Mouse (Mus musculus): ENCODE measurements around the gene Cmc2. TPM values are rescaled to one million over a fixed set of nuclear protein-coding genes. Genes with fewer than 3 reads are reported as not detected.

Gene Cmc2
- polyA plus RNA-seq (2015; fragmentation: Nextera tagmentation; extraction: Ambion mirVana) = 25.7 and 27.3 TPM in 2 replicates

- no peaks in the 10 kb centered on the region for H3K9me3 ChIP-seq (replicated peaks; ENCODE audit: control insufficient read depth, low read length, poor library complexity, severe bottlenecking)
- no peaks in the 10 kb centered on the region for H3K27me3 ChIP-seq (ENCODE audit: control insufficient read depth, insufficient read depth, low read depth, low read length)
- peak; percentile 97 for ATAC-seq
- H3K4me1 ChIP-seq (ENCODE audit: control insufficient read depth, insufficient read depth, low read length) = peaks cover 10% of the 10 kb centered on the region
- H3K4me3 ChIP-seq (ENCODE audit: low read depth, low read length) = peak within 1 kb of the TSS; percentile 86
- peak within 1 kb of the TSS; percentile 81 for H3K27ac ChIP-seq (ENCODE audit: low read length)
- WGBS = under 1% methylated on average over 55 of the region's 57 CpGs
- H3K36me3 ChIP-seq (ENCODE audit: control insufficient read depth, insufficient read depth, low read length) = no peaks in the 10 kb centered on the region
- H3K4me2 ChIP-seq (ENCODE audit: low read length) = peak within 1 kb of the TSS; percentile 81
- H3K9ac ChIP-seq (ENCODE audit: low read depth, low read length) = peak within 1 kb of the TSS; percentile 74
Observed at GRCm38 (mm10) chr8:116921337-116922059, at the start of gene Cmc2, which contains the start of gene Cenpn. TSS of gene Cmc2 (minus strand) at chr8:116921455. TSS of gene Cenpn (plus strand) at chr8:116921730.

GRCm38 (mm10) chr8:116969531-116969930 lies 48.3 kb upstream of the Cmc2 start:
- no peak overlapping the region for H3K9ac ChIP-seq (ENCODE audit: low read depth, low read length)
- 85% methylated on average over 6 of the region's 6 CpGs for WGBS
- no peak for ATAC-seq

GRCm38 (mm10) chr8:116954415-116954814 lies 33.2 kb upstream of the Cmc2 start:
- no peak for ATAC-seq
- 95% methylated on average over 9 of the region's 9 CpGs for WGBS
- H3K27ac ChIP-seq (ENCODE audit: low read length) = no peak overlapping the region
- H3K36me3 ChIP-seq (ENCODE audit: control insufficient read depth, insufficient read depth, low read length) = peaks cover 37% of the 10 kb centered on the region
- H3K9ac ChIP-seq (ENCODE audit: low read depth, low read length) = no peak overlapping the region
- no peaks in the 10 kb centered on the region for H3K4me1 ChIP-seq (ENCODE audit: control insufficient read depth, insufficient read depth, low read length)
- no peaks in the 10 kb centered on the region for H3K27me3 ChIP-seq (ENCODE audit: control insufficient read depth, insufficient read depth, low read depth, low read length)
- no peak overlapping the region for H3K4me2 ChIP-seq (ENCODE audit: low read length)
- no peaks in the 10 kb centered on the region for H3K9me3 ChIP-seq (replicated peaks; ENCODE audit: control insufficient read depth, low read length, poor library complexity, severe bottlenecking)
- no peak overlapping the region for H3K4me3 ChIP-seq (ENCODE audit: low read depth, low read length)

More at GRCm38 (mm10) chr8:116969531-116969930, 48.3 kb upstream of the Cmc2 start:
- no peak overlapping the region for H3K4me3 ChIP-seq (ENCODE audit: low read depth, low read length)
- H3K36me3 ChIP-seq (ENCODE audit: control insufficient read depth, insufficient read depth, low read length) = no peaks in the 10 kb centered on the region; the same call in 1 of the 2 replicates
- H3K4me2 ChIP-seq (ENCODE audit: low read length) = no peak overlapping the region
- H3K27me3 ChIP-seq (ENCODE audit: control insufficient read depth, insufficient read depth, low read depth, low read length) = no peaks in the 10 kb centered on the region
- no peak overlapping the region for H3K27ac ChIP-seq (ENCODE audit: low read length)
- no peaks in the 10 kb centered on the region for H3K9me3 ChIP-seq (replicated peaks; ENCODE audit: control insufficient read depth, low read length, poor library complexity, severe bottlenecking)
- no peaks in the 10 kb centered on the region for H3K4me1 ChIP-seq (ENCODE audit: control insufficient read depth, insufficient read depth, low read length)

- Histone ChIP-seq H3K4me2 (ENCODE audit: low read length) (no peak overlapping the region), H3K4me3 (ENCODE audit: low read depth, low read length) (no peak overlapping the region), H3K9me3 (replicated peaks; ENCODE audit: control insufficient read depth, low read length, poor library complexity, severe bottlenecking) (no peaks in the 10 kb centered on the region), H3K27me3 (ENCODE audit: control insufficient read depth, insufficient read depth, low read depth, low read length) (no peaks in the 10 kb centered on the region), H3K4me1 (ENCODE audit: control insufficient read depth, insufficient read depth, low read length) (no peaks in the 10 kb centered on the region), H3K27ac (ENCODE audit: low read length) (no peak overlapping the region), H3K9ac (ENCODE audit: low read depth, low read length) (no peak overlapping the region), H3K36me3 (ENCODE audit: control insufficient read depth, insufficient read depth, low read length) (peaks cover 31% of the 10 kb centered on the region)
- no peak for ATAC-seq
- WGBS = 94% methylated on average over 8 of the region's 8 CpGs
Observed at GRCm38 (mm10) chr8:116952428-116952827, 31.2 kb upstream of the Cmc2 start.

- Histone ChIP-seq H3K36me3 (ENCODE audit: control insufficient read depth, insufficient read depth, low read length) (peaks cover 25% of the 10 kb centered on the region), H3K9ac (ENCODE audit: low read depth, low read length) (no peak overlapping the region), H3K4me3 (ENCODE audit: low read depth, low read length) (no peak overlapping the region), H3K27ac (ENCODE audit: low read length) (no peak overlapping the region), H3K4me1 (ENCODE audit: control insufficient read depth, insufficient read depth, low read length) (no peaks in the 10 kb centered on the region), H3K9me3 (replicated peaks; ENCODE audit: control insufficient read depth, low read length, poor library complexity, severe bottlenecking) (no peaks in the 10 kb centered on the region), H3K27me3 (ENCODE audit: control insufficient read depth, insufficient read depth, low read depth, low read length) (no peaks in the 10 kb centered on the region), H3K4me2 (ENCODE audit: low read length) (no peak overlapping the region)
- WGBS = 98% methylated on average over 2 of the region's 2 CpGs
- ATAC-seq = no peak
Observed at GRCm38 (mm10) chr8:116951778-116952177, 30.5 kb upstream of the Cmc2 start.

- H3K9me3 ChIP-seq (replicated peaks; ENCODE audit: control insufficient read depth, low read length, poor library complexity, severe bottlenecking) = no peaks in the 10 kb centered on the region
- WGBS = 79% methylated on average over 5 of the region's 5 CpGs
- no peak overlapping the region for H3K9ac ChIP-seq (ENCODE audit: low read depth, low read length)
- no peak overlapping the region for H3K4me3 ChIP-seq (ENCODE audit: low read depth, low read length)
- H3K4me1 ChIP-seq (ENCODE audit: control insufficient read depth, insufficient read depth, low read length) = peaks cover 2% of the 10 kb centered on the region; the same call in 1 of the 2 replicates
- no peak for ATAC-seq
- no peak overlapping the region for H3K27ac ChIP-seq (ENCODE audit: low read length)
- no peak overlapping the region for H3K4me2 ChIP-seq (ENCODE audit: low read length)
- H3K27me3 ChIP-seq (ENCODE audit: control insufficient read depth, insufficient read depth, low read depth, low read length) = no peaks in the 10 kb centered on the region
- peaks cover 22% of the 10 kb centered on the region for H3K36me3 ChIP-seq (ENCODE audit: control insufficient read depth, insufficient read depth, low read length)
Observed at GRCm38 (mm10) chr8:116951369-116951768, 30.1 kb upstream of the Cmc2 start.

- no peak for ATAC-seq
- Histone ChIP-seq H3K27ac (ENCODE audit: low read length) (no peak overlapping the region), H3K4me3 (ENCODE audit: low read depth, low read length) (no peak overlapping the region), H3K27me3 (ENCODE audit: control insufficient read depth, insufficient read depth, low read depth, low read length) (no peaks in the 10 kb centered on the region), H3K4me1 (ENCODE audit: control insufficient read depth, insufficient read depth, low read length) (peaks cover 14% of the 10 kb centered on the region), H3K4me2 (ENCODE audit: low read length) (no peak overlapping the region), H3K9me3 (replicated peaks; ENCODE audit: control insufficient read depth, low read length, poor library complexity, severe bottlenecking) (no peaks in the 10 kb centered on the region), H3K36me3 (ENCODE audit: control insufficient read depth, insufficient read depth, low read length) (no peaks in the 10 kb centered on the region), H3K9ac (ENCODE audit: low read depth, low read length) (no peak overlapping the region)
- WGBS = 89% methylated on average over 7 of the region's 7 CpGs
Observed at GRCm38 (mm10) chr8:116947589-116947988, 26.3 kb upstream of the Cmc2 start.

- no peak for ATAC-seq
- no peak overlapping the region for H3K9ac ChIP-seq (ENCODE audit: low read depth, low read length)
Observed at GRCm38 (mm10) chr8:116946851-116947250, 25.6 kb upstream of the Cmc2 start.

GRCm38 (mm10) chr8:116946268-116946838 lies 25.1 kb upstream of the Cmc2 start:
- no peaks in the 10 kb centered on the region for H3K27me3 ChIP-seq (ENCODE audit: control insufficient read depth, insufficient read depth, low read depth, low read length)
- WGBS = 88% methylated on average over 21 of the region's 21 CpGs
- H3K9ac ChIP-seq (ENCODE audit: low read depth, low read length) = no peak overlapping the region
- H3K27ac ChIP-seq (ENCODE audit: low read length) = no peak overlapping the region
- H3K4me3 ChIP-seq (ENCODE audit: low read depth, low read length) = no peak overlapping the region
- no peaks in the 10 kb centered on the region for H3K9me3 ChIP-seq (replicated peaks; ENCODE audit: control insufficient read depth, low read length, poor library complexity, severe bottlenecking)
- H3K4me1 ChIP-seq (ENCODE audit: control insufficient read depth, insufficient read depth, low read length) = peaks cover 14% of the 10 kb centered on the region
- no peaks in the 10 kb centered on the region for H3K36me3 ChIP-seq (ENCODE audit: control insufficient read depth, insufficient read depth, low read length)
- ATAC-seq = no peak
- no peak overlapping the region for H3K4me2 ChIP-seq (ENCODE audit: low read length)

More at GRCm38 (mm10) chr8:116946851-116947250, 25.6 kb upstream of the Cmc2 start:
- Histone ChIP-seq H3K27me3 (ENCODE audit: control insufficient read depth, insufficient read depth, low read depth, low read length) (no peaks in the 10 kb centered on the region), H3K27ac (ENCODE audit: low read length) (no peak overlapping the region), H3K4me3 (ENCODE audit: low read depth, low read length) (no peak overlapping the region), H3K36me3 (ENCODE audit: control insufficient read depth, insufficient read depth, low read length) (no peaks in the 10 kb centered on the region), H3K9me3 (replicated peaks; ENCODE audit: control insufficient read depth, low read length, poor library complexity, severe bottlenecking) (no peaks in the 10 kb centered on the region), H3K4me2 (ENCODE audit: low read length) (no peak overlapping the region), H3K4me1 (ENCODE audit: control insufficient read depth, insufficient read depth, low read length) (peaks cover 14% of the 10 kb centered on the region)
- 80% methylated on average over 6 of the region's 6 CpGs for WGBS
